12 mouse cellular contexts compared by ENCODE assay signal in the genomic region with DNA sequence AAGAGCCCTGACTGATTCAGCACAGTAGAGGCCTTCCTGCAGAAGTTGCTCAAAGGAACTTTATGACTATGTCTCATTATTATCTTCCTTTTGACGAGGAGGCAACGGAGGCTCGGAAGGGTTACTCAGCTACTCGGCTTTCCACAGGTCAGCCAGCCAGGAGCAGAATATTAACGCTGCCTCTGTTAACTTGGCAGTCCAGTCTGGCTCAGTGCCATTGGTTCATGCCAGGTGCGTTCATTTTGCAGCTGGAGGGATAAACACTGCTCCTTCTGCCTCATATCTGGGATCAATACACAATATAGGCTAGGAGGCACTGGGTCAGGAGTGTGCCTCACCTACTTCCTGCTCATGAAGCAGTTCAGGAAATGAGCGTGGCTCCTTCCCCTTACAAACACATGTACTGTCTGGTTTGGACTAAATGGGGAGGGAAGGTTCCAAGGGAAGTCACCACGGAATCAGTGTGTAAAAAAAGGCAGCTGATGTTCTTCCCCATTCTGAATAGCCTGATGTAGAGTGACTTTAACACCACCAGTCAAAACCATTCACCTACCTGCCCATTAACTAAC. TPM values are rescaled to one million over a fixed set of nuclear protein-coding genes. Genes with fewer than 3 reads are reported as not detected.
DNase-seq lines count a peak whose midpoint lies in the region; ATAC-seq lines count a peak whose summit lies in the region.
"Had no signal": no experiment of that assay in that cellular context is flagged by ENCODE, and none has a peak within 500 bp of the region (broad histone marks: within the 10 kb centered on the region; RNA-seq: fewer than 3 reads in every experiment).

No protein-coding gene starts in this region.

- no peaks in the 10 kb centered on the region for H3K36me3 ChIP-seq in hindbrain, embryonic 16.5 days (ENCODE audit: control insufficient read depth, insufficient read depth, low read length)
- no peaks in the 10 kb centered on the region for H3K36me3 ChIP-seq in hindbrain, embryonic 10.5 days
- H3K36me3 ChIP-seq in midbrain, embryonic 11.5 days (ENCODE audit: control insufficient read depth, insufficient read depth, low read length): no peaks in the 10 kb centered on the region
- H3K36me3 ChIP-seq in midbrain, embryonic 13.5 days: no peaks in the 10 kb centered on the region
- no peaks in the 10 kb centered on the region for H3K36me3 ChIP-seq in stomach, embryonic 16.5 days (ENCODE audit: control insufficient read depth, insufficient read depth, low read length)
- H3K36me3 ChIP-seq: heart, embryonic 10.5 days had no signal

- H3K4me1 ChIP-seq in hindbrain, embryonic 16.5 days (ENCODE audit: control insufficient read depth, insufficient read depth, low read depth, low read length): no peaks in the 10 kb centered on the region; the same call in 1 of the 2 replicates
- 0 out of 2 replicates have a peak, but pooled peaks cover 7% of the 10 kb centered on the region for H3K4me1 ChIP-seq in hindbrain, embryonic 10.5 days (replicated peaks)
- no peaks in the 10 kb centered on the region for H3K4me1 ChIP-seq in midbrain, embryonic 11.5 days (ENCODE audit: control insufficient read depth, insufficient read depth, low read length)
- H3K4me1 ChIP-seq in midbrain, embryonic 13.5 days (replicated peaks): peaks cover 19% of the 10 kb centered on the region
- no peaks in the 10 kb centered on the region for H3K4me1 ChIP-seq in stomach, embryonic 16.5 days (ENCODE audit: control insufficient read depth, insufficient read depth, low read length)
- H3K4me1 ChIP-seq: heart, embryonic 10.5 days had no signal

- peak; percentile 22; the same call in 1 of the 2 replicates for ATAC-seq in hindbrain, embryonic 16.5 days
- no peak for ATAC-seq in midbrain, embryonic 11.5 days (ENCODE audit: low FRiP score)
- no peak for ATAC-seq in midbrain, embryonic 13.5 days
- ATAC-seq in stomach, embryonic 16.5 days (ENCODE audit: insufficient read depth, low FRiP score): peak; percentile 17; the same call in 1 of the 2 replicates
- ATAC-seq: forebrain, postnatal 0 days had no signal

- no peak overlapping the region for H3K9ac ChIP-seq in hindbrain, embryonic 16.5 days (ENCODE audit: low read depth, low read length)
- H3K9ac ChIP-seq in midbrain, embryonic 11.5 days (ENCODE audit: low read length): no peak overlapping the region
- no peak overlapping the region for H3K9ac ChIP-seq in midbrain, embryonic 13.5 days (replicated peaks)
- H3K9ac ChIP-seq in stomach, embryonic 16.5 days (ENCODE audit: low read length): no peak overlapping the region
- H3K9ac ChIP-seq: forebrain, postnatal 0 days had no signal

- no peak overlapping the region for H3K4me2 ChIP-seq in hindbrain, embryonic 16.5 days (ENCODE audit: low read length)
- H3K4me2 ChIP-seq in midbrain, embryonic 11.5 days: no peak overlapping the region
- H3K4me2 ChIP-seq in midbrain, embryonic 13.5 days (replicated peaks): no peak overlapping the region
- no peak overlapping the region for H3K4me2 ChIP-seq in stomach, embryonic 16.5 days (ENCODE audit: low read depth, low read length)

- no peaks in the 10 kb centered on the region for H3K9me3 ChIP-seq in hindbrain, embryonic 16.5 days (ENCODE audit: control insufficient read depth, low read length)
- H3K9me3 ChIP-seq in hindbrain, embryonic 10.5 days: no peaks in the 10 kb centered on the region
- no peaks in the 10 kb centered on the region for H3K9me3 ChIP-seq in midbrain, embryonic 11.5 days (ENCODE audit: control insufficient read depth, low read length)
- no peaks in the 10 kb centered on the region for H3K9me3 ChIP-seq in midbrain, embryonic 13.5 days
- H3K9me3 ChIP-seq in stomach, embryonic 16.5 days (replicated peaks; ENCODE audit: control insufficient read depth, low read length): no peaks in the 10 kb centered on the region
- H3K9me3 ChIP-seq: heart, embryonic 10.5 days had no signal

- H3K27ac ChIP-seq in hindbrain, embryonic 16.5 days (ENCODE audit: low read depth, low read length): no peak overlapping the region
- H3K27ac ChIP-seq in hindbrain, embryonic 10.5 days: no peak overlapping the region
- H3K27ac ChIP-seq in midbrain, embryonic 11.5 days (ENCODE audit: low read depth, low read length): no peak overlapping the region
- no peak overlapping the region for H3K27ac ChIP-seq in midbrain, embryonic 13.5 days
- H3K27ac ChIP-seq in stomach, embryonic 16.5 days (ENCODE audit: low read length): no peak overlapping the region
- H3K27ac ChIP-seq: heart, embryonic 10.5 days had no signal

- WGBS in hindbrain, embryonic 16.5 days: 57% methylated on average over 8 of the region's 8 CpGs
- 84% methylated on average over 8 of the region's 8 CpGs for WGBS in hindbrain, embryonic 10.5 days
- 81% methylated on average over 8 of the region's 8 CpGs for WGBS in midbrain, embryonic 11.5 days
- WGBS in midbrain, embryonic 13.5 days: 81% methylated on average over 8 of the region's 8 CpGs
- 45% methylated on average over 8 of the region's 8 CpGs for WGBS in stomach, embryonic 16.5 days

- H3K4me3 ChIP-seq in hindbrain, embryonic 16.5 days (ENCODE audit: low read length): no peak overlapping the region
- H3K4me3 ChIP-seq in hindbrain, embryonic 10.5 days: no peak overlapping the region
- H3K4me3 ChIP-seq in midbrain, embryonic 11.5 days (ENCODE audit: low read depth, low read length): no peak overlapping the region
- no peak overlapping the region for H3K4me3 ChIP-seq in midbrain, embryonic 13.5 days (replicated peaks)
- H3K4me3 ChIP-seq in stomach, embryonic 16.5 days (replicated peaks; ENCODE audit: low read length): no peak overlapping the region
- H3K4me3 ChIP-seq: heart, embryonic 10.5 days had no signal

- no peak for DNase-seq in hindbrain, embryonic 10.5 days (ENCODE audit: low spot score)
- peak; percentile 57 for DNase-seq in midbrain, embryonic 11.5 days (ENCODE audit: low spot score, missing footprints)
- peak; percentile 77 for DNase-seq in kidney, adult 9 months
- DNase-seq in Muller cell, postnatal 12 days (ENCODE audit: inconsistent ontology term): no peak
- DNase-seq: cerebellum, adult 8-10 months; forebrain, postnatal 0 days; liver; spleen, adult 18-20 months had no signal

- no peaks in the 10 kb centered on the region for H3K27me3 ChIP-seq in hindbrain, embryonic 16.5 days (replicated peaks; ENCODE audit: control insufficient read depth, insufficient read depth, low read length)
- no peaks in the 10 kb centered on the region for H3K27me3 ChIP-seq in hindbrain, embryonic 10.5 days (ENCODE audit: insufficient read depth, poor library complexity, severe bottlenecking)
- H3K27me3 ChIP-seq in midbrain, embryonic 11.5 days (ENCODE audit: control insufficient read depth, insufficient read depth, low read length): no peaks in the 10 kb centered on the region
- H3K27me3 ChIP-seq in midbrain, embryonic 13.5 days: no peaks in the 10 kb centered on the region
- no peaks in the 10 kb centered on the region for H3K27me3 ChIP-seq in stomach, embryonic 16.5 days (ENCODE audit: control insufficient read depth, insufficient read depth, low read length)

RNA-seq across cellular contexts. Expression of gene Ccdc149, which starts 40.0 kb away (rescaled TPM):
- polyA plus RNA-seq in hindbrain, embryonic 16.5 days (2015; fragmentation: Nextera tagmentation; extraction: Ambion mirVana): 15.0 and 15.4 TPM in 2 replicates
- polyA plus RNA-seq in hindbrain, embryonic 10.5 days (2016; fragmentation: Nextera tagmentation; extraction: Ambion mirVana): 2.3 and 2.5 TPM in 2 replicates
- polyA plus RNA-seq in midbrain, embryonic 11.5 days (2014; fragmentation: Nextera tagmentation; extraction: Ambion mirVana): 2.4 and 3.1 TPM in 2 replicates
- polyA plus RNA-seq in midbrain, embryonic 13.5 days (2015; fragmentation: Nextera tagmentation; extraction: Ambion mirVana): 8.2 and 9.7 TPM in 2 replicates
- 4.0 and 4.3 TPM in 2 replicates for polyA plus RNA-seq in stomach, embryonic 16.5 days (2015; fragmentation: Nextera tagmentation; extraction: Ambion mirVana)

Comparison
In these comparisons a context has a peak if more than half of its experiments do, and no peak if none do; other contexts are left out.
1. ATAC-seq: peak in hindbrain, embryonic 16.5 days (single experiment) and stomach, embryonic 16.5 days (single experiment); none in midbrain, embryonic 11.5 days (single experiment) and midbrain, embryonic 13.5 days (single experiment).
2. DNase-seq: peak in midbrain, embryonic 11.5 days (single experiment) and kidney, adult 9 months (single experiment); none in hindbrain, embryonic 10.5 days (single experiment) and Muller cell, postnatal 12 days (single experiment).